Mouse (Mus musculus) C2C12 (cell line): ENCODE results near the gene Mafg. TPM values are rescaled to one million over a fixed set of nuclear protein-coding genes. Genes with fewer than 3 reads are reported as not detected.

Experiments used
- H3K27me3 ChIP-seq: one replicate; pipeline ENCODE4 v1.6.1; 2011; ENCODE audit not compliant: control insufficient read depth, insufficient read depth, insufficient read length
- H3K36me3 ChIP-seq: one replicate; pipeline ENCODE4 v1.6.1; 2011; ENCODE audit not compliant: control insufficient read depth, insufficient read depth
- H3K4me3 ChIP-seq: one replicate; pipeline ENCODE4 v1.5.1; 2011; ENCODE audit warnings: mild to moderate bottlenecking, control low read depth; ENCODE audit not compliant: poor library complexity, insufficient read depth, severe bottlenecking
- H3K79me2 ChIP-seq: one replicate; pipeline ENCODE4 v1.6.1; 2011; ENCODE audit not compliant: control insufficient read depth, insufficient read depth
- H3K79me3 ChIP-seq: one replicate; pipeline ENCODE4 v1.6.1; 2011; ENCODE audit warnings: low read depth, control low read depth
- H3ac ChIP-seq: one replicate; pipeline ENCODE3; 2011; ENCODE audit warnings: low read depth; ENCODE audit not compliant: control insufficient read depth, insufficient read length
- CEBPB ChIP-seq: IDR thresholded peaks from one replicate; pipeline ENCODE4 v1.6.1; 2011; ENCODE audit warnings: low read depth, mild to moderate bottlenecking, control low read depth, moderate library complexity
- CTCF ChIP-seq: IDR thresholded peaks from one replicate; pipeline ENCODE4 v1.5.1; 2011; ENCODE audit not compliant: control insufficient read depth, insufficient read depth, insufficient read length
- FOSL1 ChIP-seq: IDR thresholded peaks from one replicate; pipeline ENCODE4 v1.8.0; 2011; ENCODE audit warnings: mild to moderate bottlenecking, low read length; ENCODE audit not compliant: poor library complexity, insufficient read depth, severe bottlenecking
- MAX ChIP-seq: IDR thresholded peaks from one replicate; pipeline ENCODE4 v1.6.1; 2011; ENCODE audit warnings: mild to moderate bottlenecking, control low read depth
- MYOD1 ChIP-seq: IDR thresholded peaks from one replicate; pipeline ENCODE4 v1.6.1; 2011; ENCODE audit warnings: low read depth; ENCODE audit not compliant: control insufficient read depth, insufficient read length
- MYOG ChIP-seq: IDR thresholded peaks from one replicate; pipeline ENCODE4 v1.6.1; 2011; ENCODE audit not compliant: control insufficient read depth, insufficient read length; ENCODE audit errors: extremely low read depth
- USF1 ChIP-seq: IDR thresholded peaks from one replicate; pipeline ENCODE4 v1.6.1; 2011; ENCODE audit warnings: low read depth, mild to moderate bottlenecking, control low read depth, moderate library complexity
- polyA plus RNA-seq: library from polyadenylated mRNA; unstranded; fragments of >200 nt; fragmentation: generic; extraction: Trizol; gene quantifications from one replicate; pipeline ENCODE4 v1.2.1, GENCODE M21; 2012; ENCODE audit warnings: missing spikeins

The Mafg gene
- polyA plus RNA-seq, 1 experiment, result 33.3 TPM

GRCm38 (mm10) chr11:120629911-120630310 is 3.5 kb downstream of the Mafg start:
- Histone ChIP-seq H3K79me3 (peaks cover 78% of the 10 kb centered on the region), H3K27me3 (no peaks in the 10 kb centered on the region), H3ac (peak overlapping the region; percentile 20), H3K4me3 (peak overlapping the region; percentile 21), H3K36me3 (peaks cover 35% of the 10 kb centered on the region), H3K79me2 (peaks cover 95% of the 10 kb centered on the region)
- TF ChIP-seq CTCF (no peak), MAX (no peak), FOSL1 (no peak), MYOD1 (no peak), MYOG (no peak), USF1 (no peak), CEBPB (no peak)

- Histone ChIP-seq H3K4me3 (no peak overlapping the region), H3K27me3 (no peaks in the 10 kb centered on the region)
- no peak for TF ChIP-seq CTCF
- no peak for TF ChIP-seq MYOD1
- TF ChIP-seq USF1, result no peak
- no peak for TF ChIP-seq FOSL1
- TF ChIP-seq CEBPB, result no peak
- TF ChIP-seq MYOG, result no peak
- TF ChIP-seq MAX, result no peak
These were observed 4.1 kb downstream of the Mafg start for GRCm38 (mm10) chr11:120629341-120629730.

GRCm38 (mm10) chr11:120628601-120629340 is 4.6 kb downstream of the Mafg start:
- H3K4me3 ChIP-seq, result no peak overlapping the region
- TF ChIP-seq MYOD1 (no peak), CEBPB (no peak), FOSL1 (no peak), MYOG (no peak), USF1 (no peak), MAX (no peak), CTCF (no peak)
- peaks cover 36% of the 10 kb centered on the region for H3K36me3 ChIP-seq
- H3K79me2 ChIP-seq, result peaks cover 95% of the 10 kb centered on the region
- no peaks in the 10 kb centered on the region for H3K27me3 ChIP-seq
- H3K79me3 ChIP-seq, result peaks cover 76% of the 10 kb centered on the region
- no peak overlapping the region for H3ac ChIP-seq

More at GRCm38 (mm10) chr11:120629341-120629730, 4.1 kb downstream of the Mafg start:
- H3K79me3 ChIP-seq, result peaks cover 75% of the 10 kb centered on the region
- H3K79me2 ChIP-seq, result peaks cover 95% of the 10 kb centered on the region
- no peak overlapping the region for H3ac ChIP-seq
- H3K36me3 ChIP-seq, result peaks cover 35% of the 10 kb centered on the region

- Histone ChIP-seq H3K79me2 (peaks cover 100% of the 10 kb centered on the region), H3K36me3 (peaks cover 47% of the 10 kb centered on the region), H3K79me3 (peaks cover 83% of the 10 kb centered on the region), H3K4me3 (no peak overlapping the region), H3ac (no peak overlapping the region), H3K27me3 (no peaks in the 10 kb centered on the region)
- TF ChIP-seq CTCF (no peak), MYOG (no peak), FOSL1 (no peak), USF1 (no peak), CEBPB (no peak)
These were observed 5.7 kb downstream of the Mafg start for GRCm38 (mm10) chr11:120627468-120628300.

- H3K36me3 ChIP-seq, result peaks cover 55% of the 10 kb centered on the region
- no peak overlapping the region for H3K4me3 ChIP-seq
- peaks cover 99% of the 10 kb centered on the region for H3K79me2 ChIP-seq
- H3K27me3 ChIP-seq, result no peaks in the 10 kb centered on the region
- no peak for TF ChIP-seq CEBPB
- TF ChIP-seq FOSL1, result no peak
- no peak for TF ChIP-seq CTCF
- TF ChIP-seq MAX, result no peak
- no peak for TF ChIP-seq MYOD1
- no peak for TF ChIP-seq USF1
- no peak for TF ChIP-seq MYOG
- H3K79me3 ChIP-seq, result peaks cover 75% of the 10 kb centered on the region
- no peak overlapping the region for H3ac ChIP-seq
These were observed 6.5 kb downstream of the Mafg start for GRCm38 (mm10) chr11:120626785-120627467.
